Mouse (Mus musculus): Measurements from ENCODE around the gene Rpl21. TPM values are rescaled to one million over a fixed set of nuclear protein-coding genes. Genes with fewer than 3 reads are reported as not detected.

The Rpl21 gene
- total RNA-seq, 2 experiments from 2014 or later: 205 to 212 TPM

DNA sequence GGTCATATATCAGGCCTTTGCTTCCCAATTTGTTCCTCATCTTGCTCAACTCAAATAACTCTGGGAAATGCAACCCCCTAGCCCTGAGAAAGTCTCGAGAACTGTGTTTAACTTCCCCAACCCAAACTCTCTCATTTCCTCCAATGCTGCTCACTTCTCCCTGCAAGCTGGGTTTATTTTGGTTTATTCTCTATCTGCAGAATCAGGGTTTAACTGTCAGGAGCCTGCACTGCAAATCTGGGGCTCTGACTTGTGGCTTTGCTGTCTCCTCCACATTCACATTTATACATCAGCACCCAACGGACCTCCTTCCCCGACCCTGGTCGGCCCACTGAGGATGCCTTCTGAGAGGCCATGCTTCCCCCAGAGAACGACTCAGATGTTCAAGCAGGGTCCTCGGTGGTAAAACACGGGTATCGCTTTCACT lies 26.7 kb upstream of the Rpl21 start:
- Histone ChIP-seq H3K4me3 (no peak overlapping the region), H3K27ac (peak overlapping the region; percentile 32; the same call in 1 of the 2 replicates)
- no peak for TF ChIP-seq CTCF (conservative IDR thresholded peaks at IDR 0.05)
- DNase-seq (ENCODE audit: low spot score in 2 of 2): no peak

DNA sequence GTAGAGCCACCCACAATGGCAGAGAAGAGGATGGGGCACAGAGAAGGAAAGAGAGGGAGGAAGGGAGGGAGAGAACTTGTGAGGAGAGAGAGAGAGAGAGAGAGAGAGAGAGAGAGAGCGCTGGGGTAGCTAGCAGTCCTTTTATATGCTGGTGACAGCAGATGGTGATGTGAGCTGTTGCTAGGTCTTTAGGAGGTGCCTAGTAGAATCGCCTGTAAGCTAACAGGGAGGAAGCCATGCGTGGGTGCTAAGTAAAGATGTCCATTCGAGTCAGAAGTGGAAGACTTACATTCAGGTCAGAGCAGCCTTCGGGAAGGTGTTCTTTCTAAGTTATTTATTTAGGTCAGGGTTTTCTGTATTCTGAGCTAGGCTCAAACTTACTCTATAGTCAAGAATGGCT lies 22.7 kb upstream of the Rpl21 start:
- H3K27ac ChIP-seq: 0 out of 2 replicates have a peak overlapping the region, but pooled peaks have one; percentile 12
- TF ChIP-seq CTCF (conservative IDR thresholded peaks at IDR 0.05): no peak
- no peak overlapping the region for H3K4me3 ChIP-seq
- DNase-seq (ENCODE audit: low spot score in 2 of 2): no peak

DNA sequence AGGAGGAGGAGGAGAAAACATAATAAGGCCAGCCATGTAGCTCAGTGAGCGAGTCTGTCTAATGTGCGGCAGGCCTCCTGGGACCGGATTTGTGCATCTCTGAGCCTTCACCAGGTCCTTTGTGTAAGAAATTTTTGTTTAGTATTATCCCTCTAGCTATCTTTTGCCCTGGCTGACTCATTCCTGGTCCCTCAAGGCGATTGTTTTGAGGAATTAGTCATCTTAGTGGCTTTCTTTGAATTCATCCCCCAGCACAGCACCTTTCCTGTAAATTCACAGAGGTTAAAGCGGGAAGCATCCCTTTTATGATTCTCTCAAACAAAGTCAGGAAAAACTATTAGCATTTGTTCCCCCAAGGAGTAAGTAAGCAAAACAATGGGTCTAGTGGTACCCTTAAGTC lies 19.8 kb upstream of the Rpl21 start:
- DNase-seq (ENCODE audit: low spot score in 2 of 2): no peak
- TF ChIP-seq CTCF (conservative IDR thresholded peaks at IDR 0.05): no peak
- Histone ChIP-seq H3K4me3 (no peak overlapping the region), H3K27ac (no peak overlapping the region)

DNA sequence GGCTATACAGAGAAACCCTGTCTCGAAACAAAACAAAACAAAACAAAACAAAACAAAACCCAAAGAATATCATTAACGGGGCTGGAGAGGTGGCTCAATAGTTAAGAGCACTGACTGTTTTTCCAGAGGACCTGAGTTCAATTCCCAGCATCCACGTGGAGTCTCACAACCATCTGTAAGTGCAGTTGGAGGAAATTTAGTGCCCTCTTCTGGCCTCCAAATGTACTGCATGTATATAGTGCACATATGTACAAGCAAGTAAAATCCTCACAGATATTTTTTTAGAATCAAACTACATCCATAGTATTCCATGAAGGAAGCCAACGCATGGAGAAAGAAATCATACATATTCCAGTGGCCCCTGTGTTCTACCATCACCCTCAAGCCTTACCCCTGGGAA lies 19.3 kb upstream of the Rpl21 start:
- no peak for DNase-seq (ENCODE audit: low spot score in 2 of 2)
- Histone ChIP-seq H3K27ac (no peak overlapping the region), H3K4me3 (no peak overlapping the region)
- peak; percentile 41 for TF ChIP-seq CTCF (conservative IDR thresholded peaks at IDR 0.05)

DNA sequence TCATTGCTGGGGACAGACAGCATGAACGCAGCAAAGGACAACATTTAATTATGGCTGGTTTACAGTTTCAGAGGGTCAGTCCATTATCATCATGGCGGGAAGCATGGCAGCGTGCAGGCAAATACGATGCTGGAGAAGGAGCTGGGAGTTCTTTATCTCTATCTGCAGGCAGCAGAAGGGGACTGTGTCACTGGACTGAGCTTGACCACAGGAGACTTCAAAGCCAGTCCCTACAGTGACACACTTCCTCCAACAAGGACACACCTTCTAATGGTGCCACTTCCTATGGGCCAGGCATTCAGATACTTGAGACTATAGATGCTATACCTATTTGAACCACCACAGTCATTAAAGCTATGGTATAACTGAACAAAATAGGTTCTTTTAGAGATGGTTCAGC lies 17.3 kb upstream of the Rpl21 start:
- DNase-seq (ENCODE audit: low spot score in 2 of 2): no peak
- TF ChIP-seq CTCF (conservative IDR thresholded peaks at IDR 0.05): no peak
- H3K4me3 ChIP-seq: no peak overlapping the region
- H3K27ac ChIP-seq: no peak overlapping the region

DNA sequence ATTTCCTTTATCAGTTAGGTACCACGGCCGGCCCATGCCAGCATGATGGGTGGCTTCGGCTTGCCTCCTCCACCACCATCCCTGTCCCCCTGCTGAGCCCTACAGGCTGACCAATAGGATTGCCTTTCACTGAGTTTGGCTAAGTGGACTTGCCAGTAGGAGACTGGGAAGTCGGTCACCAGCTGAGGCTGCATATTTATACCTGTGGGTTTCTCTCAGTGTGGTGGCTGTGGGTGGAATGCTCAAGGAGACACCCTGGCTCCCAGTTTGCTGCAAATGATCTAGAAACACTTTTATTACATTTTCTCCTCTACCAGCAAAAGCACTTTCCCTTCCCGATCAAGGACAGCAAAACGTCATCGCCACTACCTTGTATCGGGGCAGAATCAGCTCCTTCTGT lies 15.1 kb upstream of the Rpl21 start:
- no peak for DNase-seq (ENCODE audit: low spot score in 2 of 2)
- no peak overlapping the region for H3K4me3 ChIP-seq
- H3K27ac ChIP-seq: no peak overlapping the region
- no peak for TF ChIP-seq CTCF (conservative IDR thresholded peaks at IDR 0.05)

DNA sequence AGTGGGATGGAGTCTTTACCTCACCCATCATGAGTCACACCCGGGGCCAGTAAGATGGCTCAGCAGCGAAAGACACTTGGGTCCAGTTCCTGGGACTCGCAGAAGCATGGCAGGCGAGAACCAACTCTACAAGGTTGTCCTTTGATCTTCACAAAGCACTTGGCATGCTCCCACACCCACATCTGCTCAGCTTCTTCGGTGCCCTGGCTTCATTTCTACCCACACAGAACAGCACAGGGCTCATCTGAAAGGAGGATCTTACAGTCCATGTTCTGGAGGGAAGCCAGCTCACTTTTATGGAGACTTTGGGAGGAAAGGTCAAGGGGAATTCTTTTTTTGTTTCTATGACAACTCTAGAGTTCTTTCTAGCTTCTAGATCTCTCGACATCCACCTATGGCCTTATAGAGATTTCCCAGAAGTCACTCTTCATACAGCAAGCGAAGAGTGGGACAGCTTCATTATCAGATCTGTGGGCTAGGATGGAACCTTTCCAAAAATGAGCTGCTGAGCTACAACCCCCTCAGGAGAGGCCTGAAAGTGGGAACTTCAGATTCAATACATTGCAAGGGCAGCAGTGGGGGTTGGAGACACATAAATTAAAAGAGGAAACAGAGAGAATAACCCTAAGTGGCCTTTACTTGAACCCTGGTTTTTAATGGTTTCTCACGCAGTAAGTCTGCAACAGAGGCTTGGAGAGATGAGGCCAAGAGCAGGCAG lies 13.6 kb upstream of the Rpl21 start:
- no peak for DNase-seq (ENCODE audit: low spot score in 2 of 2)
- H3K27ac ChIP-seq: no peak overlapping the region
- no peak overlapping the region for H3K4me3 ChIP-seq
- TF ChIP-seq CTCF (conservative IDR thresholded peaks at IDR 0.05): no peak

DNA sequence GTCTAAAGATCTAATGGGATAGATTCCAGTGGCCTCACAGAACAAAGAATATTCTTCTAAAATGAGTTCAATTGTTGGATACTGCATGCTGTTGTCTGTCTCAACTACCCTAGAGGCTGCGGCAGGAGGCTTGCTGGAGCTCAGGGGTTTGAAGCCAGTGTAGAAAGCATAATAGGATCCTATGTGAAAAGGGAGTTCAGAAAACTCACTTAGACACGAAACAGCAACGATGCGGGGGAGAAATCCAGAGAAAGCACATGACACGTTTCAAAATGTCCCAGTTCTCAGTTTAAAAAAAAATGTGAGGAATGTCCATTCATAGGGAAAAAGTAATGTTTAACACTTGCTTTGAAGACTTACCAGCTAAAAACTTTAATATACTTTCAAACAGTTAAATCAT lies 9.7 kb upstream of the Rpl21 start:
- Histone ChIP-seq H3K4me3 (no peak overlapping the region), H3K27ac (no peak overlapping the region)
- TF ChIP-seq CTCF (conservative IDR thresholded peaks at IDR 0.05): no peak
- no peak for DNase-seq (ENCODE audit: low spot score in 2 of 2)

DNA sequence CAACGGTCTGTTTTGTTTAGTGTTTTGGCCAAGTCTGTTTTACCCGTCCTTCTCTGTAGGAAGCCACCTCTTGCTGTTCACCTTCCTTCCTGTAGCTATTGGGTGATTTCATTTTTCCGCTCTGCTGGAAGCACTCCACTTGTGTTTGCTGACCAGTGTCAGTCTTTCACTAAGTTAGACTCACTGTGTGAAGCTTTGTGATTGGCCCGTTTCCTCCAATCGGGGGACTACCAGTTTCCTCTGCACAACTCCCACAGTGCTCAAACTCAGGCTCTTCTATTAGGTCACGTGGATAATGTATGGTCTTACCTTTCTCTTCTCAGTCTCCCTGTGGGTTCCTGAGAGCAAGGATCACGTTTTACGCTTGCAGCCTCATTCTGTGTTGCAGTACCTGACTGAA lies 3.2 kb upstream of the Rpl21 start:
- Histone ChIP-seq H3K4me3 (no peak overlapping the region), H3K27ac (no peak overlapping the region)
- TF ChIP-seq CTCF (conservative IDR thresholded peaks at IDR 0.05): no peak
- DNase-seq (ENCODE audit: low spot score in 2 of 2): no peak

DNA sequence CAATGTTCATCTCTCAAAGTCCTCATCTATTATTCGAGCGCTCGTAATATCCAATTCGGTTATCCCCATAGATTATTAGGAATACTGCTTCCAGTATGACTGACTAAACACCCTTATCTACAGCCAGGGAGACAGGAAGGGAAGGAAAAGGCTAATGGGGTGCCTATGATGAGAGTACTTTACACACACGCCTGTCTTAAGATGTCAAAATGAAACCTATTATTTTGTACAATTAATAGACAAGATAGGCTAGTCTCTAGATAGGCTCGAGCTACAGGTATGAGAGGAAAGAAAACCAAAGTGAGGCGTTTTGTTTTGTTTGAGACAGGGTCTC lies 288 bp upstream of the Rpl21 start:
- Histone ChIP-seq H3K27ac (peak overlapping the region; percentile 99), H3K4me3 (peak overlapping the region; percentile 98)
- no peak for DNase-seq (ENCODE audit: low spot score in 2 of 2)
- no peak for TF ChIP-seq CTCF (conservative IDR thresholded peaks at IDR 0.05)

DNA sequence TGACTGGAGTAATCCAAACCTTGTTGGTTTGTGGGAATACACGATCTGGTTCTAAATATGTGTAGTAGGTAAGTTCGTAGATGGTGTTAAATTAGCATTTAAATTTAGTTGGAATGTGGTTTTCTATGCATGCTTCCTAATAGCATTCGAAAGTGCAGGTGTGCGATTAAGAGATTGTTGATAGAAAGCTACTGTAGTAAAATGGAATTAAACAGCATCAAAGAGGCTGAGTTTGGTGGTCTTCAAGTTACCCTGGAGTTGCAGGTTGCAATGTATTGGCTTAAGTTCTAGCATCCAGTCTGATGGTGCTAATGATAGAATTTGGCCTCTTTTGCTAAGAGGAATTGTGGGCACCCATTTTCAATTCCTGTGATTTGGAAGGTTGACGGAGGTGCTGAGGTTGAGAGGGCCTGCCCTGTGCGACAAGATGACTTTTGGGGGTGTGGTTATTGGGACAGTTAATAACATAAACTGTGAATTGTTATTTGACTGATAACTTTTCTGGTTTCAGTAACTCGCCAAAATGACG lies 1.0 kb downstream of the Rpl21 start:
- DNase-seq (ENCODE audit: low spot score in 2 of 2): no peak
- Histone ChIP-seq H3K27ac (peak overlapping the region; percentile 99), H3K4me3 (peak overlapping the region; percentile 98)
- TF ChIP-seq CTCF (conservative IDR thresholded peaks at IDR 0.05): no peak

DNA sequence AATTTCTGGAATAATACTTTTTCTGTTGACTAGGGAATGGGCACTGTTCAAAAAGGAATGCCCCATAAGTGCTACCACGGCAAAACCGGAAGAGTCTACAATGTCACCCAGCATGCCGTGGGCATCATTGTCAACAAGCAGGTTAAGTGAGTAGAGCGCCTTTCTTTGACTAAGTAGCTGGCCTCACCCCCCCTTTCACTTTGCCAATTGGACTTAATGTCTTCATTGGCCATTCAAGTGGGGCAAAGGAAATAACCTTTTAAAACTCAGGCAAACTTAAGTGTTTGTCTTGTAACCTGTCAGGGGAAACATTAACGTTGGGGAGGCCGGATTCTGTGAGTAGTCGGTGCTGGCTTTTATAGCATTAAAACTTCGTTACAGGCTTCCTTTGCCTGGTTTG lies 2.3 kb downstream of the Rpl21 start:
- Histone ChIP-seq H3K27ac (peak overlapping the region; percentile 23; the same call in 1 of the 2 replicates), H3K4me3 (no peak overlapping the region; the same call in 1 of the 2 replicates)
- no peak for TF ChIP-seq CTCF (conservative IDR thresholded peaks at IDR 0.05)
- DNase-seq (ENCODE audit: low spot score in 2 of 2): no peak

DNA sequence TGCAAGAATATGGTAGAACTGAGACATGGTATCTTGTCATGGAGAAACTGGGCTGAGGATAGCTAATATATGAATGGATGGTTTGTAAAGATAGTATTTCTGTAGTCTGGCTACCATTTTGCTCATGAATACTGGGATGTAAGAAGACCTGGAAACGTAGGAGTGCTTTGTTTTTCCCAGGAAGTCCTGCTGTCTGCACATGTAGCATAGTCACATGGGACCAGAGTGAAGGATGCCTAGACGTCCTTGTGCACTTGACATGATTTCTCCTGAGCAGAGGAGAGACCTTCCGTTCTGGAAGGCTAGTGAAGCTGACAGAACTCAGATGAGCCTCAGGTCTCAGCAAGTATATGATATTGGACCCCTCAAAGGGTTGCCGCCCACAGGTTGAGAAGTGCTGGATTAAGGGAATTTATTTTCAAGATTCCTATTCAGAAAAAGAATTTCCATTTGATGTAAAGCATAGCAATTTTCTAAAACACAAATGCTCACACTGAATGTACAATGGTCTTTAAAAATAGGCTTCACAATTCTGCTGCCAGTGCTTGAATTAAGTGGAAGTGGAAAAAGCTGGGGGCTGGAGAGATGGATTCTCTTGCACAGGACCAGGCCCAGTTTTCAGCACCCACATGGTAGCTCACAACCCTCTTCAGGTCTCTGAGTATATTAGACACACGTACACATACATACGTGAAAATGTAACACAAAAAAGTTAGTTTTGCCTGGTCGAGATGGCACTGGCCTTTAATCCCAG lies 5.5 kb downstream of the Rpl21 start:
- DNase-seq (ENCODE audit: low spot score in 2 of 2): no peak
- H3K4me3 ChIP-seq: no peak overlapping the region
- TF ChIP-seq CTCF (conservative IDR thresholded peaks at IDR 0.05): no peak
- H3K27ac ChIP-seq: 0 out of 2 replicates have a peak overlapping the region, but pooled peaks have one; percentile 14

Measured in layer of hippocampus, adult 2 months (tissue).